Mouse (Mus musculus) urinary bladder, postnatal 4 days (tissue): ENCODE data around the gene Atp6v1d.

Experiments
- DNase-seq, 2 experiments: peaks; one replicate each; pipeline ENCODE4 v3.0.0; 2021 to 2022; ENCODE audit warnings: low spot score in 2 of 2

Atp6v1d gene

DNA sequence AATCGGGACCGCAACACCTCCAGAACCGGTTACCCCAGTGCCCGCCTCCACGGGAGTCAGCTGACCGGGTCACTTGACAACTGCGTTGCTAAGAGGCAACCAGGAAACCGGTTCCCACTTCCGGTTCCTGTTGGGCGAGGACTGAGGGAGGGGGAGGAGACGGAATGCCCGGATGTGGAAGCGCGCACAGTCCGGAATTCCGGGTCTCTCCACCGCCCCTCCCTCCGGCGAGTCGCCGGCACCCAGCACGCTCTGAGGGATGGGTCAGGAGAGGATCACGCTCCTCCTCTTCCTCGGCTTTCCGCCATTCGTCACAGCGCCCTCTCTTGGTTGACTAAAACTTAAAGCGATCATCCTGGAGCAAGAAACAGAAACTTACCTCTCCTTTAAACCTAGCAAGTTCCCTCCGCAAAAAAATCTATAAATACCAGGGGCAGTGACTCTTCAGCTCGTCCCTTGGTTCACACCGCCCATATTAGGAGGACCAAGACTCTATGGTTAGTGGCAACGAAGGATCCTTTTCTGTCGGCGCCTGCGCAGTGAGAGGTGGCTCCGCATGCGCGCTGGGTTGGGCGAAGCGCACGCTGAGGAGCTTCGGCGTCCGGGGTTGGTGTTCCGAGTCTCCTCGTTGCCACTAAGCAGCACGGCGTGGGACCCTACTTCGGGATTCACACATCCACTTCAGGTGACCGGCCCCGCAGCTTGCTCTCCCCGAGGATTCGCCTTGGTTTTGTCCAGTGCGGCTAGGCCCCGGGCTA, at the start of gene Atp6v1d, which contains the start of gene Eif2s1:
TSS of gene Atp6v1d (minus strand) at position 143 of the 758 bp plus-strand sequence.
TSS of gene Eif2s1 (plus strand) at position 324 of the 758 bp plus-strand sequence.
- DNase-seq: peak; percentile 98 to 99

DNA sequence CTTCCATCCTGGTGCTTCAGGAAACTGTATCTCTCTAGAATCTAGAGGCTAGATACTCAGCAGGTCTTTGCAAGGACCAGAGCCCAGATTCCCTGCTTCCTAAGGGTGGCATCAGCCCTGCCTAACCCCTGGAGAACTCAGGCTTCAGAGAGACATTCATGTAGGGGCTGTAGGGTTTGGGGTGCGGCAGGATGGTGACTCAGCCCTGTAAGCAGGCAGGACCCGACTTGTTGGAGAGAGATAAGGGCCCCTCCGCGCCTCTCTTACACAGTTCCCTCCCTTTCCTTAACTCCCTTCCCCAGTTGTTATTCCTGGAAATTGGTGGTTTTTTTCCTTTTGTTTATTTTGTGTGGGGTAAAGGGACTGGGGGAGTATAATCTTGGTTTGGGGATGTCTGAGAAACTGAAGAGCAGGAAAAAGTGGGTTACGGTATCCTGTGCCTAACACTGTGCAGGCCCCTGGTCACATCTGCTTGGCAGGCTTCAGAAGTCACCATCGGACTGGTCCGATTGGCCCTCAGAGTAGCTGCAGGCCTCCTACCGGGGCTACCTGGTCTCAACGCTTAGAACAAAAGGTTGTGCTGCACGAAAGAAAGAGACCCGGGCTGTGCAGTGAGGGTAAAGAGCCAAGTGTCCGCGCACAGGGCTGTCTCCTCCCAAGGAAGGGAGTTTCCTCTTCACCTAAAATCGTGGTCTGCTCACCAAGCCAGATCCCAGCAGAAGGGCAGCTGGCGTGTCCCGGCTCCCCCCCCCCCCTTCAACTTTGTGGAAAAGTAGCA, 49.4 kb upstream of the Atp6v1d start:
- no peak for DNase-seq

DNA sequence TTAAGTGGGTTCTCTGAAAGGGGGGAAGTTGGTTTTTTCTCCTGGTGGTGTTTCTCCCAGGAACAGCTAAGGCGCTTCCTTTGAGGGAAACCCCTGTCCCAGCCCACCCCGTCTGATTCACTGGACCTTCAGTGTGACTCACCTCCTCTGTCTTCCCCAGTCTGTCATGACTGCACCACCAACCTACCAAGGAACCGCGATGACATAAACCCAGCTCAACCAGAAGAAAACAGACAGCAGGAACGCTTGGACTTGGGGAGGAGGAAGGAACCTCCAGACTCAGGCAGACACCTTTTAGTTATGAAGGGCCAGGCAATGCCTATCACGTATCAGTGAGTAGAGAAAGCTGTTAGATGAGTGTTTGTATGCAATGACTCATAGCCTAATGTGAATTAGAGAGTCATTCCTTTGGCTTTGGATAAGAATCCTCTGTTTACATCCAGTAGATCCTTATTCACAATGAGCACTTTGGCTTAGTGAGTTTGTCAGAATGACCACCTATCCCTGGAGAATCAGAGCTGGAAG, 46.7 kb upstream of the Atp6v1d start:
- DNase-seq: no peak

DNA sequence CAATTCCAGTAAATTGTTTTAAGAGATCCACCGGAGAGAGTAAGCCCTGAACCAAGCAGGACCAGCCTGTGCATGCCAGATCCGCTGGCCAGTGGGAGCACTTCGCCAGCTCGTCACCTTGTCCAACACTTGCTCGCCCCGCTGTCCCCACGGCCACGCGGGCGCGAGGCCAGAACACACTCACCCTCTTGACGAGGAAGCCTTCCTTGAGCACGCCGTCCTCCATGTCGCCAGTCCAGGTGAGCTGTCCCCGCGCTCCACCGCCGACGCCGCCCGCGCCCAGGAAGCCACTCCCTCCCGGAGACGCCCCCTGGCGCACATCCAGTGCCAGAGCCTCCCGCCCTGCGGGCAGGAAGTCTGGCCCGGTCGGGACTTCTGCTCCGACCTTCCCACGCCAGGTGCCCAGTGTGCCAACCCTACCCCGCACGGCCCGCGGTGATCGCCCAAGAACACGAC, 45.3 kb upstream of the Atp6v1d start, which contains the start of gene Plek2:
TSS of gene Plek2 (minus strand) at position 258 of the 456 bp plus-strand sequence.
- peak; percentile 65 to 81 for DNase-seq

DNA sequence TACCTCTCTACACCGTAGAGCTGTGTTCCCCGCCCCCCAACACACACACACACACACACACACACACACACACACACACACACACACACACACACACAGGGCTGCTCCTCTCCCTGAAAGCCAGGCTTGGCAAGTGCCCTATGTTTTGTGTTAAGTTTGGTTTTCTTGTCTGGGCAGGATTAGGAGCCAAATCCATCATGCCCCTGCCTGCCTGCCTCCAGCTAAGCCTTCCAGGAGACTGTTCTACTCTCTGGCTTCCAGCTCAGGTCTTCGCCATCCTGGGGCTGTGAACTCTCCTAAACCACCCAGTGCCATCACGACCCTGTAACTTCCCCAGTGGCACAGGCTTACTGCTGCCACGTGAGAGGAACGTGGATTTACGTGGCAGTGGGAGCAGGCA, 43.1 kb upstream of the Atp6v1d start:
- no peak for DNase-seq

DNA sequence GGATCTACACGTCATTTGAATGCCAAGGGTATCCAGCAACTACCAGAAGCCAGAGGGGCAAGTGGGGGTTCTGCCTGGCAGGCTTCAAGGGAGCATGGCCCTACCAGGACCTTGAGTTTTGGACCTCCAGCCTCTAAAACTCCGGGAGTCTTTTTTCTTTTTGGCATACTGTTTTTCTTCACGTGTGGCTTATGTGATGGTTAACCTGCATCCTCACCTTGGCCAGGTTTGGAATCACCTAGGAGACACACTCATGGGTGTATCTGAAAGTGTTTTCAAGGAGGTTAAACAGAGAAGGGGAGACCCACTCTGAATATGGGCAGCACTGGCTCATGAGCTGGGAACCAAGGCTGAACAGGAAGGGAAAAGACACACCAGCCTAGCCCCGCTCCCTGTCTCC, 41.9 kb upstream of the Atp6v1d start:
- no peak for DNase-seq

DNA sequence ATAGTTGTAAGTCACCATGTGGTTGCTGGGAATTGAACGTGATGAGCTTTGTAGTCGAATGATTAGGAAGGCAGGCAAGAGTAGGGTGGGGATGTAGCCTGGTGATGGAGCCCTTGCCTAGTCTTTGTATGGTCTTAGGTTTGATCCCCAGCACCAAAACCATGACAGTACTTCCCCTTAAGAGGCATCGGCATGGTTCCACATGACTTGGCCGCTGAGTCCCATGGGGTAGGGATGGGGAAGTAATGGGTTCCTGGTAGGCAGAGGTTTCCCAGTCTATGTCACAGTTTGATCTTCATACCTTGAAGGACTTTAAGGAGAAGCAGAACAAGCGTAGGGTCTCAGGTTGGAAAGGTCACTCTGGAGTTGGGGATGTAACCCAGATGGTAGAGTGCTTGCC, 40.0 kb upstream of the Atp6v1d start:
- no peak for DNase-seq

DNA sequence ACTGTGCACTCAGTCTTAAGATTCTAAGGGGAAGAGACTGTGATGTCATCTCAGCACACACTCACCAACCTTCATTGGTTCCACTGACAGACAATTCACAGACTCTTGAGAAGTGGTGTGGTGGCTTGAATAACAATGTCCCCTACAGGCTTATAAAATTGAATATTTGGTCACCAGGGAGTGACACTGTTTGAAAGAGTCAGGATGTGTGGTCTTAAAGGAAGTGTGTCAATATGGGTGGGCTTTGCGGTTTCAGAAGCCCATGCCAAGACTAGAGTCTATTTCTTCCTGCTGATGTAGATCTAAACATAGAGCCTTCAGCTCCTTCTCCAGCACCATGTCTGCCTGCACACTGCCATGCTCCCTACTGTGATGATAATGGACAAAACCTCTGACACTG, 36.4 kb upstream of the Atp6v1d start:
- DNase-seq: no peak

DNA sequence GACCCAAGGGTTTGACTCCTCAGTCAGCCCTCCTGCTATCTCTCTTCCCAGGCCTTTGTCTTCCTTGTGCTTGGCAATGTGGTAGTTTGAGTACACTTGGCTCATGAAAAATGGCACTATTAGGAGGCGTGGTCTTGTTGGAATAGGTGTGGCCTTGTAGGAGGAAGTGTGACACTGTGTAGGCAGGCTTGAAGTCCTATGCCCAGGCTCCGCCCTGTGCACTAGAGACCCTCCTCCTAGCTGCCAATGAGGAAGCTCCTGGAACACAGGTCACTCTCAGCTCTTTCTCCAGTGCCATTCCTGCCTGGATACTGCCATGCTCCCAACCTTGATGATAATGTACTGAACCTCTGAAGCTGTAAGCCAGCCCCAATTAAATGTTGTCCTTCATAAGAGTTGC, 29.7 kb upstream of the Atp6v1d start:
- DNase-seq: no peak

DNA sequence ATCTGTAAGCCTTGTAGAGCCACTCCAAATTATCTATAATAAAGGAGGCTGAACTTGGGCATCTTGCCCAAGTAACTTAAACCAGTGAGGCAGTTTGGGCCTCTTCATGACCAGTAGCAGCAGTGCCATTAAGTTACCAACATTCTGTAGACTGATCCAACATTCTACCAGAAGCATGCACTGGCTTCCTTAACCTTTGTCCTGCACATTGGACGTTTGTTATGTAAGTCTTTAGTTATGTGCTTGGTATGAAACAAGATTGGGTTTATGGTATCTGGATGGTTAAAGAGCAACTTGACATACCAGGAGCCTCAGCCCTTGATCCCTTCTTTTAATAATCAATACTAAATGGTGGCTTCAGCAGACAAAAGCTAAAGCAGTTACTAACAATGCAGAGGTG, 28.6 kb upstream of the Atp6v1d start:
- no peak for DNase-seq

DNA sequence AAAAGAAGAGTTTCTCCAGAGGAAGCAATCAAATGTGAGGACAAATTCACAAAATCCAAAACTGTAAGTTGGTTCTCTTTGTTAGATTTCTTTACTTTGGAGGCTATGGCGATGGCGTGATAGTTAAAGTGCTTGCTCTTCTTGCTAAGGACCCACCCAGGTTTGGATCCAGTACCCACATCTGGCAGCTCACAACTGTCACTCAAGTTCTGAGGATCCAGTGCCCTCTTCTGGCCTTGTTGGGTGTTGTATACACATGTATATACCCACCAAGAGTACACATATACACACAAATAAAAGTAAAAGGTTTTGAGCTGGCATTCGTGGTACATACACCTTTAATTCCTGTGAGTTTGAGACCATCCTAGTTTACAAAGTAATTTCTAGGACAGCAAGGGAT, 13.1 kb upstream of the Atp6v1d start:
- DNase-seq: no peak

DNA sequence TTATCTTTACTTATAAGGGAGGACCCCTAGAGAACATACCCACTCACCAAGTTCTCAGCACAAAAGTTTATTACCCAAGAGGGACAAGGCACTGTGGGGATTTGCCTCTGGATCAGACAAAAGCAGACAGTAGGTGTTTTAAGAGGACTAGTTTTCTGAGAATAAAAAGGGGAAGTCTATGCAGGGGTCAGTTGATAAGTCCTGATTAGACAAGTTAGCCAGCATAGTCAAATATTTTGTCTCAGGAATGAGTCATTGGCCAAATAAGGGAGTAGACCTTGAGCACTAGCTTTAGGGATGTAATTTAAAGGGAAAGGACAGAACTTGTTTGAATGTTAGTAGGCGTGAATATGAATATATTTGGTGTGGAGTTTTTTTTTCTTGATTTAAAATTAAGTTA, 6.7 kb upstream of the Atp6v1d start:
- DNase-seq: no peak

DNA sequence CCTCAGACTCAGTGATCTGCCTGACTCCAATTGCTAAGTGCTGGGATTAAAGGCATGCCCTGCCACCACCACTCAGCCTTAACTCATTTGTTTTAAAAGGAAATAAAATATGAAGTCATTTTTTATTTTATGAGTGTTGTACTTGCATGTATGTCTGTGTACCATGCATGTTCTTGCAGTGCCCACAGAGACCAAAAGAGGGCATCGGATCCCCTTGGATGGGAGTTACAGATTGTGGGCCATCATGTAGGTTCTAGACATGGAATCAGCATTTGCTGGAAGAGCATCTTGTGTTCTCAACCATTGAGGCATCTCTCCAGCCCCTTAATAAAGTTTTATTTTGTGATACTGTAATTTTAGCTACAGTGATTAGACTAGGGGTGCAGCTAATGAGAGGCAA, 4.0 kb upstream of the Atp6v1d start:
- DNase-seq: no peak

DNA sequence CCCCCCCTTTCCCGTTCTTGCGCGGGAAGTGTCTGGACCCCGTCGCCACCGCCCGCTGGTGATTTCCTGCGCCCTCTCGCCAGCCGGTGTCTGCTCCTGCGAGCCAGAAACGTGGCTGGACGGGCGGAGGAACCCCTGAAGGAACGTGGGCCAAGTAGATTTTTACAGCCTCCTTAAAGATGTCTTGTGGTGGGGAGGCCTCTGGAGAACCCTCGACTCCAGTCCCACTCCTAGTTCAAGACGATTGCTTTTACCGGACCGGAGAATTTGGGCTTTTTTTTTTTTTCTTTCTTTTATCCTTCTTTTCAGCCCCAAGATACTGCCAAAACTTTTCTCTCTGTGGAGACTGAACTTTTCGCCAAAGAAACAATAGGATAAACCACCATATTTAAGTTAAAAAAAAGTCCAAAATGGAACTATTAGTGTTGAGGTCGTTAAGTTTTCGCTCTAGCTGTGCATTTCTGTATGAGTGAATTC, 854 bp upstream of the Atp6v1d start:
- DNase-seq: no peak

DNA sequence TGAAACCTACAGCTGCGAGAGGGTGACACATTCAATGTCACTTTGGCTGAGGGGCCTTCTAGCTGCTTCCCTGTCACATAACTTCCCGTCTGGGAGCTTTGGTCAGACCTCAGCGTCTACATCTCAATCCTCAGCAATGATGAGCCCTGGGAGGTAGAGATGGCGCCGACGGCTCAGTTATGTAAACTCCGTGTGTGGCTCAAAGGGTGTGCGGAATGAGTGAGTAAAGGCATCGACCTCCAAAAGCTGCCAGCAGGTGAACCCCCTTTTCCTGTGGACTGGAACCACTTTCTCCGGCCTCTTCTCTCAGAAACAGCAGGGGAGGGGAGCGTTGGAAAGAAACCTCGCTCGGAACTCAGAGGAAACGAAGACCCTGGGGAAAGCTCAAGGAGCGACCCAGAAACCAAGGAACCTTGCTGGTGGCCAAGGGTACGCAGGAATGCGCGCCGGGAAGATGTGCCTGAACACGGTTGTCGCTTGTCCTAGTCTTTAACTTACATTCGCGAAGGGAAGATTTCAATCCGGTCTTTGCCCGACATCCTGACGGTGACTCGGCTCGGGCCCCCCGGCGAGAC, 430 bp downstream of the Atp6v1d start:
- no peak for DNase-seq

DNA sequence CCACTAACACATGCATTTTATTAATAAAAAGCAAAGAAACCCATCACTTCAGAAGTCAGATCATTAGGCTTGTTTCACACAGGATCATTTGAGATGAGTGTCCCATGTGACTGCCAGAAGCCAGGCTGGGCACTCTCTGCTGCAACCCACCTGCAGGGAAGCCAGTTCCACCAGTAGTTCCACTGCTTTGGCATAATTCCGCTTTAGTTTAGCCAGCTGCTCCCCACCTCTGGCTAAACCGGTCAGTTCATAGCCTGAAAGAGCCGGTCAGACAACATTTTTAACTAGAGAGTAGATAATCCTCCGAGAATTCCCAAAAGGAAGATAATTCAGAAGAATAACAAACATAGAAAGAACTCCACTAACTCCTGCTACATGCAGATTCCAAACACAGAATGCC, 13.2 kb downstream of the Atp6v1d start:
- no peak for DNase-seq

DNA sequence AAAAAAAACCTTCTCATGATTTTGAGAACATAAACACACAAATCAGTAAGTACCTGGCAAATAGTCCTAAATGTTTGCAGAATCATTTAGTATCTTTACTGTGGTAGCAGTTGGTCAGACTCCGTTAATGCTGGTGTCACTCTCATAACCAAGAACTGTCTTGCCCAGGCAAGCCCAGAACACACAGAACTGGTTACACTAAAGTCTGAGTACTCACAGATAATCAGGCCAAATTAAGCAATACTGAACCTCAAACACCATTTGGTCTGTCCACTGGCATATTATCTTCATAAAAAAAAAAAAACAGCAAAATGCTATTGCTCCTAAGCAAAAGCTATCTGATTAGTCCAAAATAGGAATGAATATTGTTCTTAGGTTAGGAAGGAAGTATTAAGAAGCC, 19.0 kb downstream of the Atp6v1d start:
- DNase-seq: no peak

DNA sequence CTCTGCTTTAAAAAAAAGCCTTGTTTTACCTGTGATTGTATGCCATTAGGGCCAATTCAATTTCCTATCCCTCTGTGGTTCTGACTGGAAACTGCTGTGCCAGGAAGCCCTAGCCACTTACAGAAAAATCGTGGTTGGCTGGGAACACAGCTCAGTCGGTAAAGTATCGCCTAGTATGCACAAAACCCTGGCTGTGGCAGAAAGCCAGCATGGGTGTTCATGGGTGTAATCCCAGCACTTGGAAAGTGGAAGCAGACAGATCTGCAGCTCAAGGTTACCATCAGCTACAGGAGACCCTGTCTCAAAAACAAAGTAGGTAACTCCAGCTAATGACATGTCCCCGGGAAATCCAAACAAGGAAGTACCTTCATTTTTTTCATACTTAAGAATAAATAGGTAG, 21.5 kb downstream of the Atp6v1d start:
- DNase-seq: no peak

DNA sequence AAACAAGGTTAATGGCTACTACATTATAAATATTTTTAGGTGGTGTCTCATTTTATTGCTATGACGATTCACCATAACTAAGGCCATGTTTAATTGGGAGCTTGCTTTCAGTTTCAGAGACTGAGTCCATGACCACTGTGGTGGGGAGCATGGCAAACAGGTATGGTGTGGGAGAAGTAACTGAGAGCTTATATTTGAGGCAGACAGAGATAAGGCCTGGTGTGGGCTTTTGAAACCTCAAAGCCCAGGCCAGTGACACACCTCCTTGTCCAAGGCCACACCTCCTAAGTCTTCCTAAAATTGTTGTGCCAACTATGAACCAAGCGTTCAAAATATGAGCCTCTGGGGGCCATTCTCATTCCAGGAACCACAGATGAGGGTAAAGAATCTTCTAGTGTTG, 26.9 kb downstream of the Atp6v1d start:
- no peak for DNase-seq

DNA sequence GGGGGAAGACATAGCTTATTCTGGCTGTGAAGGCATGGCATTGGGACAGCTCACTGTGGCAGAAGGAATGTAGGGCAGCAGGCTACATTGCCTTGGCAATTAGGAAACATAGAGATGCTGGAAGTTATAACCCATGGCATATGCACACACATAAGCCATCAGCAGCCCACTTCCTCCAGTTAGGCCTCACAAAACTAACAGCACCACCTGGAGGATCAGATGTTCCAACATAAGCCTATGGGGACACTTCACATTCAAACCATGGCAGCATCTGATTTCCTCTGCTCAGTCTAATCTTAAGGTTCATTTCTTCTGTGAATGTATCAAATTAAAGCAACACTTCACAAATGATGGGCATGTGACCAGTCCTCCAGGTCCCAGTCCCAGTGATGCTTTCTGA, 47.0 kb downstream of the Atp6v1d start:
- DNase-seq: no peak

DNA sequence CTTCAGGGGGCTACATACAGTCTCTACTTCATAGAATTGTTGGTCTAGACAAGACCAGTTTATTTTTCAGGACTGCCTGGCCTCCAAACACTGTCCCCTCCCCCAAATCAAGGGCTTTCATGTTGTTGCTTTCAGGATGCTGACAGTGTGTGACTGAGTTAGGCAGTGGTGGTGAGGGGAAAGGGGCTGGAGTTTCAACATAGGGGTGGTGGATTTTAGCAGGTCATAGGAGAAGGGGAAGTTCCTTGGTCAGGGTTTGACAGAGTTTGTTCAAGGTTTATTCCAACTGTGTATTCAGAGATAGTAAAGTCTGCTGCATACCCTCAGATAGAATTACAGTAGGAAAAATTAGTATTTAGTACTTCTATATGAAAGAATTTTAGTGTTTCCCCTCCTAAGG, 59.6 kb downstream of the Atp6v1d start:
- DNase-seq: no peak

DNA sequence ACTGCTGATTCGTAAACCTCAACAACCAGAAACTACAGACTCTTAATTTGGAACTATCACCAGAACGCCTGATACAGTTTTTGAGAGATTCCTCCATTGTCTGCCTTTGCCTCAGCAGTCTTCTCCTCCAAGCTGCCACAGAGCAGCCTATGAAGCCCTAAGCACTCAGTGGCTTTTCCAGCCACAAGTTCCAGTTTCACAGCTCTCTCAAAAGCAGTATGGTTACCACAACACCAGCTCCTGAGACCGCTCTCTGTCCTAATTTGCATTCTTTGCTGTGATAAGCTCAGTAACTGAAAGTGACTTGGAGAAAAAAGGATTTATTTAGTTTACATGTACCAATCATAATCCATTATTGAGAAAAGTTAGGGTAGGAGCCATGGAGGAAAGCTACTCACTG, 61.4 kb downstream of the Atp6v1d start:
- DNase-seq: no peak
